Mouse (Mus musculus) heart, postnatal 14 days (tissue): ENCODE results near the gene Rell1. TPM values are rescaled to one million over a fixed set of nuclear protein-coding genes. Genes with fewer than 3 reads are reported as not detected.
A peak's percentile ranks its signal among the peaks of the same experiment; 100 is the strongest.
"Not testable (repeated sequence)": the region's sequence is repeated elsewhere in the genome, so short reads cannot be mapped to it uniquely, and the experiment has no call there.

ENCODE experiments used
- DNase-seq, 2 experiments: peaks; one replicate each; pipeline ENCODE4 v3.0.0; 2021 to 2022
- intact Hi-C: fragments of 180-260 bp; cut with DNase I; formaldehyde crosslinking; loops from one replicate; pipeline ENCODE4 v1.15.1; 2025
- total RNA-seq, 2 experiments: library from RNA; stranded (reverse); gene quantifications; 2 replicates each; pipeline ENCODE4 v1.2.3; 2021

Gene Rell1
- total RNA-seq, 2 experiments from 2014 or later, result 14.0 to 15.1 TPM

DNA sequence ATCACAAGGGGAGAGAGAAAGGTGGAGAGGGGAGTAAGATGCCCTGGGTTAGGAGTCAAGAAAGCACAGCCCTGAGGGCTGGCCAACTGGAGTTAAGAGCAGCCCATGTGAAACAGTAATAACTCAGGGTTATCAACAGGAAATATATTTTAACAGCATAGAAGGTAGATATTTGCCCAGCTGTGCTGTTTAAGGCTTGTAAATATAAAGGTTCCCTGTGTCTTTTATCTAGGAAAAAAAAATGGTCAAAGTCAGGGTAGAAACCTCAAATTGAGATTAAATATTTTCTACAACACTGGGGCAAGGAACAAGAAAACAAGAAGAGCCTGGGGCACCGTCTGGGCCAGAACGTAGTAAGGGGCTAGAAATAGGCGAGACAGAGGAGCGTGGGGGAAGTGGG is 61.2 kb downstream of the Rell1 start:
- intact Hi-C loops, result loop anchor here (5.0 kb wide), 3 partner anchors 60 to 360 kb away; partner anchors contain the start of genes Rell1 and Tbc1d1
- DNase-seq, result no peak

DNA sequence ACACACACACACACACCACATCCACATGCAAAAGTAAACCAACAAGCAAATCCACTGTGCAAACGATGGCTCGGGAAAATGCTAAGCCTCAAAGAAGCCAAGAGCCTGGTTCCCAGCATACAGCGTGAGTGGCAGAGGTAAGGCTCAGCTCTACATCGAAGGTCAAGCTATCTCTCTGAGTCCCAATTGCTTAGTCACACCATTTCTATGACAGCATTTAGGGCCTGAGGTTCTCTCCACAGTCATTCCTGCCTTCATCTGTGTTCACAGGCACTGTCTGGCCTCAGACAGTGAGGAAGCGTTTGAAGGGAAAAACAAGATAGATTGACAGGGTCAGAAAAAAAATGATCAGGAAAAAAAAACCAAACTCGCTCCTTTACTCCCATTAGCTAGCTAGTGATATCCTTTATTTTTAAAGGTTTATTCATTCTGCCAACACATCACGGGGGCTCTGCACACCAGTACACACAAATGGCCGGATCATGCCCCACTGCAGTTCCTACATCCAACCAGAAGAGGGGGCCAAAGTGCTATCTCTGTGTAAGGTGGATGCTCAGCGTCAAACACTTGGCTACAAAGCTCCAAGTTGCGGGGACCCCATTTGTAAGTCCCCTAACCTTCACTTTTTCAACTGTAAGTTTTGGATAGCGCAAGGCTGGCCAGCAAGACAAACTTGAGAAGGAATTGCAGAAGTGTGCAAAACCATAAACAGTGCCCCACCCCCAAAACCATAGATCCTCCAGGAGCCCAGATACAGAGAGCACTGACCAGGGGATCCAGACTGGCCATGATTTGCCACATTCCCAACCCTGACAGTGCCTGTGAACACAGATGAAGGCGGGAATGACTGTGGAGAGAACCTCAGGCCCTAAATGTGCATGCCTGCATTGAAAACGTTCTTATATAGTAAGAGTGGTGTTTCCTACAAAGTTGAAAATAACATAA is 62.3 kb downstream of the Rell1 start:
- intact Hi-C loops, result loop anchor here (1.0 to 5.0 kb wide), 4 partner anchors 61 to 361 kb away; partner anchors contain the start of genes Rell1 and Tbc1d1
- peak; percentile 81 to 88 for DNase-seq

DNA sequence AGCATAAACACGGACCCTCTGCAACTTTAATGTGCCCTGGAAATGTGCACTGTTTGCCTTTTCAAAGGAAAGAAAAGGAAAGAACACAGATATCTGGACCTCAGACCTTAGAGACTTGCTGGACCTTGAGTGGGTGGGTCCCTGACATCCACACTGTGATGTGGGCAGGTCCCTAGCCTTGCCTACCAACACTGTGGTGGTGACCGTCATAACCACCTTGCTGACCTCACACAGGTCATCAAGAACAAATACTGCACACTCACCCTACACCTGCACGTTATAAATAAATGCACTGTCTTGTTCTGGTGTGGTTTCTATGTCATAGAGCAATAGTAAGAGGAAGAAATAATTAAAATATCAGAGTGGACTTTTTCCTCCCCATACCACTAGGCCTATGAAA is 65.4 kb downstream of the Rell1 start:
- intact Hi-C loops, result no loop called here

DNA sequence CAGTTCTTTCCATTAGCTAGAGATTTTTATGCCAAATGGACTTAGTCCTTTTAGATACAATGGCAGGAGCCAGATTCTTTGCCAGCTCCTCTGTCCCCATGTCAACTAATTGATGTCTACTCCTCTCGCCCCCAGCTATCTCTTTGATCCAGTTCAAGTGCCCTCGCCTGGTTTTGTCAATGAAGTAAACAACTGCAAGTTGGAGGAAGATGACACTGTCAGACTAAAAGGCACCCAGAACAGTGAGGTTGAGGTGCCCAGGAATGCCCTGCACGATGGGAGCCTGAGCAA is 70.9 kb downstream of the Rell1 start:
- intact Hi-C loops, result no loop called here
- DNase-seq, result no peak

More for the DNA sequence above, 65.4 kb downstream of the Rell1 start:
- no peak for DNase-seq

DNA sequence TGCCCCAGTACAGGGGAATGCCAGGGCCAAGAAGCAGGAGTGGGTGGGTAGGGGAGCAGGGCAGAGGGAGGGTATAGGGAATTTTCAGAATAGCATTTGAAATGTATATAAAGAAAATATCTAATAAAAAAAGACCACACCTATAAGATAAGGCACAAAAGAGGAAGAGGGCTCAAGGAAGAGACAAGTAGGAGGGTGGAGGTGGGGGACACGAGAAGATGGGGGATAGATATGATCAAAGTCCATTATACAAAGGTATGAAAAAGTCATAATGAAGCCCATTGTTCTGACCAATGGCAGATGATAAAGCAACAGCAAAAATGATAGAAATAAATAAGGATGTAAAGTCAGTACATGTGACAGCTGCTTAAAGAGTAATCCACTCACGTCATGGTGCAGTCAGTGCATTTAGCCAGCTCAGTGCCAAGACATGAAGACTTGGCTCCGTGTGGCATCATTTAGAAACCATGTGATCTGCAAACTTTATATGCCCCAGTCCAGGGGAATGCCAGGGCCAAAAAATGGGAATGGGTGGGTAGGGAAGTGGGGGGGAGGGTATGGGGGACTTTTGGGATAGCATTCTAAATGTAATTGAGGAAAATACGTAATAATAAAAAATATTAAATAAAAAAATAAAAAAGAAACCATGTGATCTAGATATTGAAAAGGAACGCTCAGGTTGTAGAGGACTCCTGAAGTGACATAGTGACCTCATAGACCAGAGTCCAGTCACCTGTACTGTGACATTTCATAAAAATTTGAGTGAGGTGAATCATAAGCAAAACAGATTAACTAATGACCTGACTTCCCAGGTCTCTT is 71.5 kb downstream of the Rell1 start:
- intact Hi-C loops, DNase-seq: not testable (repeated sequence)

DNA sequence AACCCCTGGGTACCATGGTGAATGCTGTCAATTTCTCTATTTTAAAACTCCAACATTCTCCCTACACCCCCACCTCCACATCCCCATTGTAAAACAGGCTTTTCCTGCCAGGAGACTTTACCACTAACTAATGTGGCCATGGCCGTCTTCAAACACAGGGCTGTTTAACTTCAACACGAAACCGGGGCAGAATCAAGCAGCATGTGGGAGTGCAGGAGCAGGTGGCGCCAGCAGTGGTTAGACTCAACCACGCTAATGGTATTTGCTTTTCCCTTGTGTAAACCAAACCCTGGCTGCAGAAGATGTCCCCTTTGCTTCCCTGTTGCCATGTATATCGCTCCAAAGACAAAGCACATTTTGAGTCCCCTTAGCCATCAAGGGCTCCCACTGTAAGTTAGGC is 76.8 kb downstream of the Rell1 start:
- DNase-seq, result no peak
- intact Hi-C loops, result no loop called here

DNA sequence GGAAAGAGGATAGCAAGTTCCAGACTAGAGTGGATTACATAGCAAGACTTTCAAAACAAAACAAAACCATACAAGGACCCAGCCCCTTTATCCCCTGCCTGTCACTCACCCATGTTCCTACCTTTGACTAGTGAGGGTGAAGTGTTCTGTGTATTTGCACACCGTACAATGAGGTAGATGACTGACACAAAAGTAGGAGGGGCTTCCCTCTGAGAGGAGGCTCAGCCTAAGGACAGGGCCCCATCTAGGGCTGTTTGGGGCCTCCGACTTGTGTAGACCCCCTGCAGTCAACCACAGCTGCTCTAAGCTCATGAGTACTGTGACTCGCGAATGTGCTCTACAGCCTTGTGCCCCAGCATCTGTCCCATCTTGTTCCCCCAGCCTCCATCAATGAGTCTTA is 77.5 kb downstream of the Rell1 start:
- no peak for DNase-seq
- intact Hi-C loops, result no loop called here

DNA sequence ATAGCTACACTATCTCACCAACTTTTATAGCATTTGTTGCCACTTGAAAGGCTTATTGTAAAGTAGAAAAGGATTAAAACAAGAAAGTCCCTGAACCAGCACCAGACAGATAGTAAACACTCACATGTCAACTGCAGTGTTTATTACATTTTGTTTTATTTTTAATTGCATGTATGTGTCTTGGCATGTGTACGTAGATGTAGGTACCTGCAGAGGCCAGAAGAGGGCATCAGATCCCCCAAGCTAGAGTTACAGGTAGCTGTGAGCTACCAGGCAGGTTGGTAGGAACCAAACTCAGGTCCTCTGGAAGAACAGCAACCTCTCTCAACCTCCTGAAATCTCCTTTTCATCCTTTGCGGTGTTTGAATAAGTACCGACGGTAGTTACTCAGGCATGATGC is 81.6 kb downstream of the Rell1 start:
- DNase-seq, result no peak
- intact Hi-C loops, result loop anchor here (5.0 kb wide), 1 partner anchor 990 kb away; no protein-coding TSS in a partner anchor

DNA sequence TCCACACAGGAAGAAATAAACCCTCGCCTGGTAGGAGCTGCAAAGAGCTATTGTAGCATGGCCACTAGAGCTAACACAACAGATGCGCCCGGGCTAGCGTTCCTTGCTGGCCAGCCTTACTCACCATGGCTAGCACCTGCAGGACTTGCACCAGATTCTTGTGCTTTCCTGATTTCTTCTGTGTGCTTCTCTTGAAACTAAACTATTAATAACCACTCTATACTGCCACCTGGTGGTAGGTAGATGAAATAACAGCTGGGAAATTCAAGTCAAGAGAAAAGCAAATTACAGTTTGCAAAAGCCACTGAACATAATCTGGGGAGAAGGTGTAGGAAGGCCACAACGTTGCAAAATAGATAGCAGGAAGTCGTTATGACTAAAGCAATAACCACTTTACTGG is 82.0 kb downstream of the Rell1 start:
- intact Hi-C loops, result loop anchor here (1.0 to 5.0 kb wide), 2 partner anchors 74 to 989 kb away; partner anchors contain the start of gene 0610040J01Rik
- peak in 1 of 2 experiments; percentile 10 for DNase-seq

DNA sequence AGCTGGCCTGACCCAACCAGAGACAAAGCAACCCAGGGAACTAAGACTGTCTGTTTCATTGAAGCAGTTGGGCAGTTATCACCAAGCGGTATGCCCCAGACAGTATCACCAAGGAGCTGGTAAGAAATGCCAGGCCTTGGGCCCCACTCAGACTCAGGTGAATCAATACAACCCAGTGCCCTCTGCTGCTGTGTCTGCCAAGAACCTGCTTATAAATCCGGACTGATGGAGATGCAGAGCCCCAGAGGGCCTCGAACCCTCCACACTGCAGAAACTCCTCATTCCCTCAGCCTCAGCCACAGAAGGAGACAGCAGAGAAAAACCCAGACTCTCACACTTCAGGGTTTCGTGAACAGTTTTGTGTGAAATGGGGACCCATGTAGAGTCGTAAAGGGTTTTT is 82.4 kb downstream of the Rell1 start:
- no peak for DNase-seq
- intact Hi-C loops, result loop anchor here (1.0 to 5.0 kb wide), 2 partner anchors 74 to 989 kb away; partner anchors contain the start of gene 0610040J01Rik

DNA sequence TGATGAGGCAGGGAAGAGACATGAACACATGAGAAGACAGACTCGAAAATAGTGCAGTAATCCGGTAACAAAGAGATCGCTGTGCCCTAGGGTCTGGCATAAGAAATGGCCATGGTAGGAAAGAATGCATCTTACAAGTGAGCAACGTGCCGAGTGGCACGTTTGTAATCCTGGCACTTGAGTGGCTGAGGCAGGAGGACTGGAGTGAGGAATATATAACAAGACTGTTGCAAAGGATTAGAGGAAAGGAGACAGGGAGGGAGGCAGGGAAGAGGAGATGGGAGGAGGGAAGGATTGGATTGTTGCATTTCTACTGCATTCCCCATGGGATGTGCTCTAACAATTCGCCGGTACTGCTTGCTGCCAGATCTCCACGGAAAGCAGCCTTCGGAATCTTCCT is 89.7 kb downstream of the Rell1 start:
- intact Hi-C loops, result no loop called here
- DNase-seq, result no peak

DNA sequence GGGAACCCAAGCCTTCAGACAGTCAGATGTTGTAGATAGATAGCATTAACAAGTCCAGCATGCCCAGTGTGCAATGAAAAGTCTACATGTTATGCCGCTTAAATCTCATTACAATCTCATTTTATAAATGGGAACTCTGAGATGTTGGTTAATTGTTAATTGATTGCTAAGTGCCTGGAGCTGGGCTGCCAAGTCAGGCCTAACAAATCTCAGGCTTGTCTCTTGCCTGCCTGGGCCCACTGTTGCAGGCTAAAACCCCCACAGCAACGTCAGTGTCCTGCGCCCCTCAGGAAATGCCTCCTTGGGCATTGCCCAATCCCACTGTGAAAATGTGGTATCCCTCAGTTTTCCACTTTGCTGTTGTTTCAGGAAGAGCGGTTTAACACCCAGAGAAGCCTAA is 92.6 kb downstream of the Rell1 start:
- no peak for DNase-seq
- intact Hi-C loops, result no loop called here

DNA sequence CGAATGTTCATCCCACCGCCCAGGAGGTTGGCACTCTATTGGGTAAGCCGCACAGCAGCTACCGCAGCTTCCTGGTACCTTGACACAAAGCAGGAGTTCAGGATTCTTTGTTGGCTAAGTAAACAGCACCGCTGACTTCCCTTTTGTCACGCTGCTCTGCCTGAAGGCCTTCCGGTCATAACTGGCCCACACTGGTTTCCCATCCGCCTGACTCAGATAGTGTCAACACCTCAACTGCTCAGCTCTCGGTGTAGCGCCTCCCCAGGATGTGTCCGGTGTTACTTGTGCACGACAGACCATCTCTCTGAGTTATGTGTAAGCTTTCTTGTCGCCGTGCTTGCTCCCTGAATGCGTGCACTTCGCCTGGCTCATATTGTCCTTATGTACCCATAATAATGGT is 93.8 kb downstream of the Rell1 start:
- intact Hi-C loops, result no loop called here
- no peak for DNase-seq

DNA sequence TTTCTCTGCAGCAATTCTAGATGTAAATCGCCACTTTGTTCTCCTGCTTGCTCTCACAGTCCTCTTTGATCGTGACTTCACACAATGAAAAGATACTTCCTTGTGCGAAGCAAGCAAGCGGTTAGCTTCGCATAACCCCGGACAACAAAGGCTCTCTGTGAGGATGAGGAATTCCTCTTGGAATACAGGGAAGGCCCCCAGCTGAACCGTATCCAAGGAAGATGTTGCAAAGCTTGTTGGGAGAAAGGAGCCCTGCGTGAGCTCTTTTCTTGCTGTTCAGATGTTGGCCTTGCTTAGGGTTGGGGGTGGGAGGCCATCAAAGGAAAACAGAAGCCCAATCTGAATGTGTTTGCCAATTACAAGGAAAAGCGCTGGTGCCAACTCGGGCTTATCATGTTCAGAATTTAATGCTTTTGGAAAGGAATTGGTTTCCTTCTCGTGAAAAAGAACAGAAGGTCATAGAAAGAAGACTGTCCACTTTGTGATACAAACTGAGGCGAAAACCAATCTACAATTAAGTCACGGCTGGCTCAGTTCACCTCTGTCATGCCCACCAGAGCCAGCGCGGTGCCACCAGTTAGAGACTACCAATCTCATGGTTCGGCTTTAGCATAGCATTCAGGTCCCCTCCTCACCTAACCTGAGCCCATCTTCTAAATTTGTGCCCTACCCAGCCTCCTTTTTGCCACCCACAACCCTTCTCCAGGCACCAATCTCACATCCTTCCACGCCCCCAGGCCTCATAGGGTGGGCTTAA is 96.3 kb downstream of the Rell1 start:
- intact Hi-C loops, result no loop called here
- no peak for DNase-seq

DNA sequence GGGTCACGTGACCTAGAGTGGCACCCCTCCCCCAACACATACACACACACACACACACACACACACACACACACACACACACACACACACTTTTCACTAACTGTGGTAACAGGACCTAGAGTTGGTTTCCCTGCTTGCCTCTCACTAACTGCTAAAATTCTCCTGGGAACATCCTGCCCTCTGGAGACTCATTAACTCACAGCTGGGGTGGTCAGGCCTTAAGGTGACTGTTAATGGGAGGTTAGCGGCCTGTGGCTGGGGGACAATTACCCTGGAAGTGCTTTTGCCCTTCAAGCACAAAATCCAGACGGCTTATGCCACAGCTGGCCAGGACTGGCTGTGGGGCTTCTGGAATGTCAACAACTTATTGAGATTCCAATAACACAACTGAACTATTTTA is 101.3 kb downstream of the Rell1 start:
- intact Hi-C loops, result no loop called here
- no peak for DNase-seq

DNA sequence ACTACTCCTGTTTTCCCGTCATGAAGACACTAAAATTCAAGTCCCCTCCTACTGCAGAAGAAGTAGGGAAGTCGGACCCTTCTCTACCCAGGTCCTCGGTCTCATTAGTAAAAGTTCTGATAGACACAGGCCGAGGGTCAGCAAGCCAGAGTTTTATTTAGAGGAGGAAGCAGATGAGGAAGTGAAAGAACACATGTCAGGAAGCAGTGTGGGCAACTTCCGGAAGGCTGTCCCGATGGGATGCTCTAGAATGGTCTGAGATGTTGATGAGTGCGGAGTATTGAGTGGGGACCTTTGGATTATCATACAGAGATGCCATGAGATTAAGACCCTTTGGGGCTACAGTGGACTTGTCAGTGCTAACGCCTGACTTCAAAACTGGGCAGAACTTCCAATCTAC is 109.8 kb downstream of the Rell1 start:
- intact Hi-C loops, result no loop called here
- no peak for DNase-seq
